Mouse (Mus musculus) liver, embryonic 14.5 days (tissue): ENCODE measurements around the gene Tgm7. TPM values are rescaled to one million over a fixed set of nuclear protein-coding genes. Genes with fewer than 3 reads are reported as not detected.

Experiments
- ATAC-seq: fragments of 200-750 bp; cut with Nextera tagmentation; 2 replicates; pipeline ENCODE4 v1.8.0; 2017; ENCODE audit warnings: moderate number of reproducible peaks, mild to moderate bottlenecking, moderate library complexity; ENCODE audit not compliant: insufficient read depth
- DNase-seq, 3 experiments: peaks; one replicate each; pipeline ENCODE4 v3.0.0-alpha.2; 2012 to 2013; ENCODE audit warnings: low read depth in 3 of 3, low spot score in 3 of 3
- H3K27ac ChIP-seq: fragments of 300-500 bp; sonication (generic); 2 replicates; pipeline ENCODE4 v1.5.1; 2014; ENCODE audit warnings: moderate library complexity, mild to moderate bottlenecking, control low read depth, inconsistent platforms
- H3K27me3 ChIP-seq: fragments of 300-500 bp; sonication (generic); 2 replicates; pipeline ENCODE4 v1.6.1; 2014; ENCODE audit warnings: mild to moderate bottlenecking, low read length, moderate library complexity; ENCODE audit not compliant: control insufficient read depth, insufficient read depth
- H3K36me3 ChIP-seq: fragments of 300-500 bp; sonication (generic); replicated peaks from 2 replicates; pipeline ENCODE4 v1.6.1; 2014; ENCODE audit warnings: low read depth; ENCODE audit not compliant: control insufficient read depth, insufficient read depth
- H3K4me1 ChIP-seq, 2 experiments: fragments of 200-500 bp in 1 of 2; fragments of 300-500 bp in 1 of 2; sonication (generic) in 1 of 2; replicated peaks; 2 replicates each; pipeline ENCODE4 v1.6.1; 2012 to 2014; ENCODE audit warnings: antibody characterized with exemption in 1 of 2, inconsistent platforms in 1 of 2, low read length in 1 of 2; ENCODE audit not compliant: control insufficient read depth in 2 of 2, insufficient read depth in 2 of 2
- H3K4me2 ChIP-seq: fragments of 300-500 bp; sonication (generic); 2 replicates; pipeline ENCODE4 v1.6.1; 2014; ENCODE audit warnings: low read depth, mild to moderate bottlenecking, control low read depth, moderate library complexity
- H3K4me3 ChIP-seq, 2 experiments: fragments of 200-500 bp in 1 of 2; fragments of 300-500 bp in 1 of 2; sonication (generic) in 1 of 2; 2 replicates each; pipeline ENCODE4 v1.5.1; 2012 to 2014; ENCODE audit warnings: low read depth in 2 of 2, low read length in 2 of 2, mild to moderate bottlenecking in 2 of 2, control low read depth in 1 of 2, inconsistent platforms in 1 of 2, moderate library complexity in 1 of 2; ENCODE audit not compliant: insufficient read depth in 1 of 2
- H3K9ac ChIP-seq: fragments of 300-500 bp; sonication (generic); replicated peaks from 2 replicates; pipeline ENCODE4 v1.6.1; 2014; ENCODE audit warnings: mild to moderate bottlenecking, control low read depth, moderate library complexity
- H3K9me3 ChIP-seq: fragments of 300-500 bp; sonication (generic); 2 replicates; pipeline ENCODE4 v1.6.1; 2016; ENCODE audit warnings: low read length, mixed read lengths; ENCODE audit not compliant: control insufficient read depth
- CTCF ChIP-seq: IDR thresholded peaks from 2 replicates; pipeline ENCODE4 v1.5.1; 2016; ENCODE audit warnings: antibody characterized with exemption, low read depth, control low read depth
- EP300 ChIP-seq: IDR thresholded peaks from 2 replicates; pipeline ENCODE4 v1.6.1; 2016; ENCODE audit warnings: antibody characterized with exemption, low read depth
- WGBS: fragments of 180-500 bp; shearing (Covaris S2); extraction: QIAGEN DNeasy Blood & Tissue Kit; methylation state at CpG from one replicate; pipeline ENCODE4 v1.1.7; 2014; ENCODE audit not compliant: insufficient replicate concordance; 5-methylcytosine and 5-hydroxymethylcytosine counted together
- polyA plus RNA-seq, 2 experiments: library from polyadenylated mRNA; depleted of rRNA in 1 of 2; stranded (reverse) in 1 of 2; unstranded in 1 of 2; fragments of >200 nt; fragmentation: Nextera tagmentation in 1 of 2; extraction: Ambion mirVana in 1 of 2; gene quantifications; 2 replicates each; pipeline versions ENCODE4 v1.2.1 to v1.2.3; 2012 to 2014

Tgm7 gene
- polyA plus RNA-seq, 2 experiments, result not detected

DNA sequence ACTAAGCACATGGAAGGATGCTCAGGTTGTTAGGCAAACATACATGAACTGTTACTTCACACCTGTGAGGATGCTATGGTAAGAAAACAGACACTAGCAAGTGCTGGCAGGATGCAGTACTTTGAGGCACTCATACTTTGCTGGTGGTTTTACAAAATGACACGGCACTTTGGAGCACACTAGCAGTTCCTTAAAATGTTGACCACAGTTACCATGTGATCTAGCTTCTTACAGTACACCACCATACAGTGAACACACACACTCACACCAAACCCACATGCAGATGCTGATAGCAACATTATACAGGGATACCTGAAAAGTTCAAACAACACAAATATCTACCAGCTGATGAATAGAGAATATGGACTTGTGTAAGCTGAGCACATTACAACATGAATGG lies 27.0 kb downstream of the Tgm7 start:
- H3K4me1 ChIP-seq, result no peaks in the 10 kb centered on the region
- ATAC-seq (no peak), DNase-seq (no peak)
- H3K27ac ChIP-seq, result no peak overlapping the region
- no peaks in the 10 kb centered on the region for H3K9me3 ChIP-seq
- no peaks in the 10 kb centered on the region for H3K36me3 ChIP-seq
- WGBS, result 10% methylated on average over 1 of the region's 1 CpGs
- no peak for TF ChIP-seq EP300
- TF ChIP-seq CTCF, result no peak
- H3K9ac ChIP-seq, result no peak overlapping the region
- no peak overlapping the region for H3K4me2 ChIP-seq
- no peak overlapping the region for H3K4me3 ChIP-seq
- no peaks in the 10 kb centered on the region for H3K27me3 ChIP-seq

DNA sequence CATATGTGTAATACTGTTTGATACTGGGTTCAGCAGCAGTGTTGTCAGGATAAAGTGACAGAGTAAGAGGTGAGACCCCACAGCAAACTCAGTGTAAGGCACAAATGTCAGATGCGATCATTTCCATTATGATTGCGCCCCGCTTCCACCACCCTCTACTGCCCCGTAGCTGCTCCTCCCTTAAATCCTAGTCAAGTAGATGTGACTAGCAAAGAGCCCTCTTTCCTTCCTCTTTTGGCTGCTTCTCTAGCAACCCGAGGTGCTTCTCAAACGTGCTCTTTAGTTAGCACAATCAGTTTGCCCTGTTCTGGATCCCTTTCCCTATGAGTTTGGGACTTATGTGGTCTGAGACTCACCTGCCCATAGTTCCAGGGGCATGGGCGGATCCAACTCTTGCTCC lies 34.8 kb downstream of the Tgm7 start:
- Histone ChIP-seq H3K27ac (no peak overlapping the region), H3K36me3 (no peaks in the 10 kb centered on the region), H3K27me3 (no peaks in the 10 kb centered on the region), H3K9me3 (no peaks in the 10 kb centered on the region), H3K4me1 (no peaks in the 10 kb centered on the region), H3K4me3 (no peak overlapping the region), H3K9ac (no peak overlapping the region), H3K4me2 (no peak overlapping the region)
- TF ChIP-seq EP300 (no peak), CTCF (no peak)
- no peak for ATAC-seq
- WGBS, result 44% methylated on average over 7 of the region's 7 CpGs
- DNase-seq, result no peak

DNA sequence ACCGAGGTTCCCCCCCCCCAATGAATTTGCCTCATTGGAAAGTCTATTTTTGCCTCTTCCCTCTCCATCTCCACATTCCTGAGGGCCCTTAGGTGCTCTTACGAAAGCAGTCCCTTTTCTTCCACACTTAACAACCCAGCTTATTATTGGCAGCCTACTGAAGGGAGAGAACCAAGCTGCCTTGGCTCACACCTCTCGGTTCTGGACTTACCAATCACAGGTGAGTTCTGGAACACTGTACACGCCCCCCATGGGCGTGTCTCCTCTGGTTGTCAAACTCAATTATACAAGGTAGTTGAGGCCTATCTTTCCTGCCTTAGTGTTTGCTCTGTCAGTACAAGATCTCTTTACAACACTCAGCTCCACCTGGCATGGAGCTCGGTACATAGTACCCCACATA lies 37.7 kb downstream of the Tgm7 start:
- Histone ChIP-seq H3K36me3 (no peaks in the 10 kb centered on the region), H3K27ac (no peak overlapping the region), H3K9ac (no peak overlapping the region), H3K9me3 (no peaks in the 10 kb centered on the region), H3K27me3 (no peaks in the 10 kb centered on the region), H3K4me3 (no peak overlapping the region), H3K4me2 (no peak overlapping the region), H3K4me1 (no peaks in the 10 kb centered on the region)
- TF ChIP-seq EP300 (no peak), CTCF (no peak)
- ATAC-seq (no peak), DNase-seq (peak in 2 of 3 experiments; percentile 22 to 34)
- 61% methylated on average over 6 of the region's 6 CpGs for WGBS

DNA sequence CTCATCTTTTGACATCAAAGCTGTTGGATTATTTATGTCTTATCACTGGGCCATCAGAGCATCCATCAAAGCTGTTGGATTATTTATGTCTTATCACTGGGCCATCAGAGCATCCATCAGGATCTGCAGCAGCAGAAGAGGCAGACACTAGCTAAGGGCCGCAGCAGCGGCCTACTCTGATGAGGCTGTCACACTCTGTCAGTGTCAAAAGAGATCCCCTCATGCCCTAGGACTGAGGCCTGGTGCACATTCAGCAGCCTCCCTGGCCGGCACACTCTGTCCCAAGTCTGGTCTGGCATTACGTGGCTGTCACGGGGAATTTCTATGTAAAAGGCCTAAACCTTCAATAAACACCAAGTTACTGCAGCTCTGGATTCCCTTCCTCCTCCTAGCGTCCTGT lies 40.1 kb downstream of the Tgm7 start:
- Histone ChIP-seq H3K9ac (no peak overlapping the region), H3K4me3 (no peak overlapping the region), H3K36me3 (no peaks in the 10 kb centered on the region), H3K27ac (no peak overlapping the region), H3K27me3 (no peaks in the 10 kb centered on the region), H3K9me3 (no peaks in the 10 kb centered on the region), H3K4me2 (no peak overlapping the region), H3K4me1 (no peaks in the 10 kb centered on the region)
- DNase-seq (no peak), ATAC-seq (no peak)
- no peak for TF ChIP-seq EP300
- no peak for TF ChIP-seq CTCF
- 68% methylated on average over 6 of the region's 6 CpGs for WGBS

DNA sequence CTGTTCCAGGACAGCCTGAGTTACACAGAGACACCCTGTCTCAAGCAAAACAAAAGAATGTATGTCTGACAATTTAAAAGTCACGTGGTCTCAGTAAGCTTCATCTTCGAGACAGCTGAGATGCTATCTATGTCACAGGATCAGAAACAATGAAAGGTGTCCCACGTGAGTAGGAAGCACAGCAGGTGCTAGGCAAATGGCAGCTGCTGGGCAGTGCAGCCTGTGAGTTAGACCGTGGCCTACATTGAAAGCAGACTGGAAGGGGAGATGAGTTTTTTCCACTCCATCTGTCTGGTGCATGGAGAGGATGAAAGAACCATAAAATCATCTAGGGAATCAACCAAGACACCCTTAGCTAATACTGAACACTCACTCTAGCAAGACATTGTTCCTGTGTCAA lies 42.5 kb downstream of the Tgm7 start:
- H3K36me3 ChIP-seq, result no peaks in the 10 kb centered on the region
- no peak for DNase-seq
- TF ChIP-seq EP300, result no peak
- TF ChIP-seq CTCF, result no peak
- no peak for ATAC-seq
- no peak overlapping the region for H3K9ac ChIP-seq
- WGBS, result 38% methylated on average over 4 of the region's 4 CpGs
- no peaks in the 10 kb centered on the region for H3K27me3 ChIP-seq
- no peak overlapping the region for H3K4me3 ChIP-seq
- no peaks in the 10 kb centered on the region for H3K9me3 ChIP-seq
- H3K27ac ChIP-seq, result no peak overlapping the region
- no peak overlapping the region for H3K4me2 ChIP-seq
- H3K4me1 ChIP-seq, result no peaks in the 10 kb centered on the region

DNA sequence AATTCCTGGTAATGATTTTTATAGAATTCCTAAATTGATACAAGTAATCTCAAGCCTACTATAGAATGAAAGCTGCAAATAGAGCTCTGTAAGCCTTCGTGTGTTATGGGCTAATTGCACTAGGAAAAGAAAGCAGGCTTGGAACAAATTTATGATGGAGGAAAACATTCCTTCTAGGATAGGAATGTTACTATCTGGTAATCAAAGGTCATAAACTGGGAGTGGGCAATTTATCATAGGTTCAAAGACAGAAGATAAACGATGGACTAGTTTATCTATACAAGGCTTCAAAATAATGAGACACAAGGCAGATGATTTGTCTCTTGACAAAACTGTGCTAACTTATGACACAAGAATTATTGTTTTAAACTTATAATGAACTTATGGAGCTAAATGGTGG lies 48.3 kb downstream of the Tgm7 start:
- no peak for TF ChIP-seq CTCF
- Histone ChIP-seq H3K36me3 (no peaks in the 10 kb centered on the region), H3K4me2 (no peak overlapping the region), H3K4me3 (no peak overlapping the region), H3K9me3 (no peaks in the 10 kb centered on the region), H3K9ac (no peak overlapping the region), H3K27ac (no peak overlapping the region), H3K27me3 (no peaks in the 10 kb centered on the region), H3K4me1 (peaks cover 2% of the 10 kb centered on the region in 2 experiments)
- ATAC-seq, result no peak
- WGBS, result 53% methylated on average over 2 of the region's 2 CpGs
- DNase-seq, result no peak
